In the genomic region with DNA sequence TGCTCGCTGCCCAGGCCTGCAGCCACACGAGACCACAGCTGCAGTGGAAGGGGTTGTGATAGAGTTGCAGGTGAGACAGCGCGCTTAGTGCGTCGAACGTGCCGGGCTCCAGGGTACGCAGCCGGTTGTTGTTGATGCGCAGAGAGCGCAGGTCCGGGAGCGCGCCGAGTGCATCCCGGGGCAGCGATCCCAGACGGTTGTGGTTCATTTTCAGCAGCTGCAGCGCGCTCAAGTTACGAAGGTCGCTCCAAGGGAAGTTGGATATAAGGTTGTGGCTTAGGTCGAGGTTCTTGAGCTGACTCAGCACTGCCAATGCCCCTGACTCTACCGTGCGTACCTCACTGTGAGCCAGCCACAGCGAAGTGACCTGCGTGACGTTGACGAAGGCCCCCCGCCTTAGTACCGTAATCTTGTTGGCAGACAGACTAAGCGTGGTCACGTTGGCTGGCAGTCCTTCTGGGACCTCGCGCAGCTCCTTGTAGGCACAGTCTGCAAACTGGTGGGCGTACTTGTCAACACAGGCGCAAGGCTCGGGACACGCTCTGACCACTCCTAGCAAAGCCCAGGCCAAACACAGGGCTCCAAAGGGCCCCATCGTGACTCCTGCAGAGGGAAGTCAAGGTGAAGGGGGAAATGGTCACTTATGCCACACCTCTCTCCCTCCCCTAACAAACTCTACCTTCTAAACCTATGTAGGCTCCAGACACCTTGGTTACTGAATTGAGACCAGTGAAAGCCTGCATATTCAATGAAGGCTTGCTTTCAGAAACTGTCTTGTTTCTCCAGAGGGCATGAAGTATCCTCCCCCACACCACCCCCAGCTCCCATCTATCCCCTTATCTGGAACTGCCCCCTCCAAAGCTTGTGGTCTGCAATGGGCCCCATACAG, we compare ENCODE assay signal across 8 mouse cellular contexts. TPM values are rescaled to one million over a fixed set of nuclear protein-coding genes. Genes with fewer than 3 reads are reported as not detected.
A peak's percentile ranks its signal among the peaks of the same experiment; 100 is the strongest.
DNase-seq lines count a peak whose midpoint lies in the region; ATAC-seq lines count a peak whose summit lies in the region.

No protein-coding gene starts in this region.

- H3K9ac ChIP-seq in kidney, embryonic 14.5 days (ENCODE audit: low read depth, low read length), result no peak overlapping the region
- H3K9ac ChIP-seq in midbrain, embryonic 14.5 days (replicated peaks; ENCODE audit: low read length), result peak overlapping the region; percentile 48

- H3K9me3 ChIP-seq in kidney, embryonic 14.5 days (ENCODE audit: control insufficient read depth, low read length), result no peaks in the 10 kb centered on the region
- no peaks in the 10 kb centered on the region for H3K9me3 ChIP-seq in midbrain, embryonic 14.5 days (ENCODE audit: control insufficient read depth, low read length)

- peaks cover 44% of the 10 kb centered on the region for H3K4me1 ChIP-seq in kidney, embryonic 14.5 days (ENCODE audit: control insufficient read depth, insufficient read depth, low read length)
- peaks cover 31% of the 10 kb centered on the region for H3K4me1 ChIP-seq in midbrain, embryonic 14.5 days (ENCODE audit: control insufficient read depth, insufficient read depth, low read length)

- H3K27me3 ChIP-seq in kidney, embryonic 14.5 days (ENCODE audit: control insufficient read depth, insufficient read depth, low read length), result peaks cover 94% of the 10 kb centered on the region
- H3K27me3 ChIP-seq in midbrain, embryonic 14.5 days (ENCODE audit: control insufficient read depth, insufficient read depth, low read length), result peaks cover 79% of the 10 kb centered on the region

- H3K27ac ChIP-seq in kidney, embryonic 14.5 days (ENCODE audit: low read depth, low read length), result no peak overlapping the region
- H3K27ac ChIP-seq in midbrain, embryonic 14.5 days (replicated peaks; ENCODE audit: low read depth, low read length), result peak overlapping the region; percentile 90

- H3K4me2 ChIP-seq in kidney, embryonic 14.5 days (replicated peaks; ENCODE audit: low read depth, low read length), result peak overlapping the region; percentile 46
- H3K4me2 ChIP-seq in midbrain, embryonic 14.5 days (ENCODE audit: low read length), result peak overlapping the region; percentile 63

- peak overlapping the region; percentile 32 for H3K4me3 ChIP-seq in kidney, embryonic 14.5 days (ENCODE audit: low read length)
- peak overlapping the region; percentile 41 for H3K4me3 ChIP-seq in midbrain, embryonic 14.5 days (replicated peaks; ENCODE audit: low read depth, low read length)

- H3K36me3 ChIP-seq in kidney, embryonic 14.5 days (ENCODE audit: control insufficient read depth, insufficient read depth, low read length), result no peaks in the 10 kb centered on the region
- H3K36me3 ChIP-seq in midbrain, embryonic 14.5 days (ENCODE audit: control insufficient read depth, insufficient read depth, low read length), result no peaks in the 10 kb centered on the region

- WGBS in kidney, embryonic 14.5 days, result 2% methylated on average over 41 of the region's 41 CpGs
- under 1% methylated on average over 41 of the region's 41 CpGs for WGBS in midbrain, embryonic 14.5 days

- no peak for ATAC-seq in kidney, embryonic 14.5 days (ENCODE audit: low FRiP score, low TSS enrichment)
- no peak for ATAC-seq in midbrain, embryonic 14.5 days (ENCODE audit: low FRiP score, low TSS enrichment)
- ATAC-seq in inflammation-experienced regulatory T-cells, adult 6 months, result no peak

- DNase-seq in kidney, adult 11 months, result no peak
- peak; percentile 40 for DNase-seq in embryo, embryonic 10.5 days (ENCODE audit: low spot score)
- peak; percentile 24 for DNase-seq in gastrocnemius, postnatal 25 days
- DNase-seq in midbrain, embryonic 14.5 days, result peak; percentile 59
- DNase-seq in spleen, postnatal 10 days (ENCODE audit: low spot score in 2 of 2), result no peak
- no peak for DNase-seq in thymus, postnatal 10 days (ENCODE audit: low spot score in 2 of 2)

RNA-seq across cellular contexts. Expression of a gene that starts 4.5 kb away (rescaled TPM):
- polyA plus RNA-seq in kidney, embryonic 14.5 days (2014; fragmentation: Nextera tagmentation; extraction: Ambion mirVana), result 47.4 and 48.6 TPM in 2 replicates
- total RNA-seq in gastrocnemius, postnatal 25 days (2021), result 10 to 100 TPM; 29.4 to 35.7 TPM
- 2.4 and 16.6 TPM in 2 replicates for polyA plus RNA-seq in midbrain, embryonic 14.5 days (2014; fragmentation: Nextera tagmentation; extraction: Ambion mirVana)
- 1 to 10 TPM in 1 of 3 experiments, under 1 TPM in 1, not detected in 1; 0.84 to 1.5 TPM for polyA plus RNA-seq in inflammation-experienced regulatory T-cells, adult 6 months (2017; shearing (Covaris generic))

RNA-seq across cellular contexts. Expression of a gene that starts 4.5 kb away (rescaled TPM):
- polyA plus RNA-seq in kidney, embryonic 14.5 days (2014; fragmentation: Nextera tagmentation; extraction: Ambion mirVana), result 0.12 and 0.23 TPM in 2 replicates
- total RNA-seq in gastrocnemius, postnatal 25 days (2021), result 1 to 10 TPM; 4.2 to 4.6 TPM
- polyA plus RNA-seq in midbrain, embryonic 14.5 days (2014; fragmentation: Nextera tagmentation; extraction: Ambion mirVana), result 51.6 and 96.9 TPM in 2 replicates
- not detected for polyA plus RNA-seq in inflammation-experienced regulatory T-cells, adult 6 months (2017; shearing (Covaris generic))

RNA-seq across cellular contexts. Expression of a gene that starts 50.0 kb away (rescaled TPM):
- 13.5 and 25.0 TPM in 2 replicates for polyA plus RNA-seq in kidney, embryonic 14.5 days (2014; fragmentation: Nextera tagmentation; extraction: Ambion mirVana)
- 1 to 10 TPM; 3.5 to 4.6 TPM for total RNA-seq in gastrocnemius, postnatal 25 days (2021)
- 3.8 and 3.9 TPM in 2 replicates for polyA plus RNA-seq in midbrain, embryonic 14.5 days (2014; fragmentation: Nextera tagmentation; extraction: Ambion mirVana)
- 10 to 100 TPM; 40.6 to 53.9 (median 40.9) TPM for polyA plus RNA-seq in inflammation-experienced regulatory T-cells, adult 6 months (2017; shearing (Covaris generic))

RNA-seq across cellular contexts. Expression of a gene that starts 53.3 kb away (rescaled TPM):
- 22.3 and 29.8 TPM in 2 replicates for polyA plus RNA-seq in kidney, embryonic 14.5 days (2014; fragmentation: Nextera tagmentation; extraction: Ambion mirVana)
- 1 to 10 TPM; 6.5 to 8.8 TPM for total RNA-seq in gastrocnemius, postnatal 25 days (2021)
- polyA plus RNA-seq in midbrain, embryonic 14.5 days (2014; fragmentation: Nextera tagmentation; extraction: Ambion mirVana), result 96.4 and 115 TPM in 2 replicates
- polyA plus RNA-seq in inflammation-experienced regulatory T-cells, adult 6 months (2017; shearing (Covaris generic)), result 10 to 100 TPM; 11.9 to 42.4 (median 32.1) TPM

Comparison
In these comparisons a context has a peak if more than half of its experiments do, and no peak if none do; other contexts are left out.
1. DNase-seq: peak in embryo, embryonic 10.5 days (single experiment), gastrocnemius, postnatal 25 days (single experiment) and midbrain, embryonic 14.5 days (single experiment); none in kidney, adult 11 months (single experiment), spleen, postnatal 10 days (0 of 2) and thymus, postnatal 10 days (0 of 2).
2. RNA of a gene that starts 4.5 kb away (polyA plus RNA-seq): 51.6 to 96.9 TPM in midbrain, embryonic 14.5 days; 0.12 to 0.23 TPM in kidney, embryonic 14.5 days and not detected in inflammation-experienced regulatory T-cells, adult 6 months; every median in the first group is over 10 times any median in the second.